Mouse (Mus musculus) brain, embryonic 18.5 days (tissue): Measurements from ENCODE around the gene Vps72.

Experiments
- DNase-seq: peaks from one replicate; pipeline ENCODE4 v3.0.0-alpha.2; 2012; ENCODE audit warnings: low read depth, low spot score

The Vps72 gene

DNA sequence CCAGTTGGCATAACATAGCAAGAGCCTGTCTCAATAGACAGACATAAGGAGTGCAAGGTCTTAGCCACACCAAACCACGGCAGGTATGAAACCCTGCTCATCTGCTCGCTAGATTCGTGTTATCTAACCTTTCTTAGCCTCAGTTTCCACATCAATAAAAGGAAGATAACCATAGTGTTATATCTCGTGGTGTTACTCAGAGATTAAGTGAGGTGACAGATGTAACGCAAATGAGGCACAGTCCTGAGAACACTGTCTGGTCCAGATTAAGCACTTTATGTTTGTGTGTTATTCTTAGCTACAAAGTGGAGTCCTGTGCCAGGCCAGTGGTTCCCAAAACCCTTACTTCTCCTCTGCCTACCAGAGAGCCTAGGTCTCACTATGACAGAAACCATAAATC, 54.0 kb downstream of the Vps72 start:
- DNase-seq: no peak

DNA sequence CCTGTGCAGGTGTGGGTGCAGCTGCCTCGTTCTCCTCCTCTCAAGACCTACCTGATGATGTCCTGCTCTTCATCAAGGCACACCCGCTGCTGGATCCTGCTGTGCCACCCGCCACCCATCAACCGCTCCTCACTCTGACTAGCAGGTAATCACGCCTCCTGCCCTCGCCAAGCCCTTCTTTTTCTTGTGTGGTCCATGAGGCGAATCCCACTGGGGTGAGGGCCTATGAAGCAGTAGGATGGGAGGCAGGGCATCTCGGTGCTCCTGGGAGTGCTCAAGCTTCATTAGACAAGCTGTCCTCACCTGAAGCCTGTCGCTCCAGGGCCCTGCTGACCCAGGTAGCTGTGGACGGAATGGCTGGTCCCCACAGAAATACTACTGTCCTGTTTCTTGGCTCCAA, 59.2 kb downstream of the Vps72 start:
- DNase-seq: no peak

DNA sequence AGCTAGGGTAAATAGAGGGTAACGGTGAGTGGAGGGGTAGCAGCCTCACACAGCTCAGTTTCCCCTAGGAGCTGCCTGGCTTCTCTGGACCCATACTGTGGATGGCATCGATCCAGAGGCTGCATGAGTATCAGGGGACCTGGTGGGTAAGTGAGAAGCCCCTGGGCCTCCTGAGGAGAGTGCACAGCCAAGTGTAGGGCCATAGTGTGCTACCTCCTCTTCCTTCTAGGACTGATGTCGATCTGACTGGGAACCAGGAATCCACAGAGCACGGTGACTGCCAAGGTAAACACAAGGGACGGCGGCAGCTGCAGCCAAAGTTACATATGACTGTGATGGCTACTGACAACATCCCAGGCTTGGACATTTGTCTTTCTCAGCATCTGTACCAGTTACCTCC, 60.3 kb downstream of the Vps72 start:
- DNase-seq: no peak
